Mouse (Mus musculus) brown adipose tissue, adult 24 weeks (tissue): ENCODE measurements around the gene Taar2. TPM values are rescaled to one million over a fixed set of nuclear protein-coding genes. Genes with fewer than 3 reads are reported as not detected.

ENCODE experiments used
- H3K27ac ChIP-seq: fragments of 200-500 bp; replicated peaks from 2 replicates; pipeline ENCODE4 v1.5.1; 2012; ENCODE audit warnings: low read depth, mild to moderate bottlenecking, low read length
- H3K4me1 ChIP-seq: fragments of 200-500 bp; 2 replicates; pipeline ENCODE4 v1.6.1; 2012; ENCODE audit warnings: low read length, mixed read lengths; ENCODE audit not compliant: control insufficient read depth, insufficient read depth, insufficient read length
- H3K4me3 ChIP-seq: fragments of 200-500 bp; 2 replicates; pipeline ENCODE4 v1.5.1; 2012; ENCODE audit warnings: low read depth, mild to moderate bottlenecking, low read length, moderate library complexity; ENCODE audit not compliant: insufficient read depth
- polyA plus RNA-seq: library from polyadenylated mRNA; stranded (reverse); fragments of >200 nt; gene quantifications from 2 replicates; pipeline ENCODE4 v1.2.4, GENCODE M21; 2012; ENCODE audit not compliant: missing spikeins, insufficient read depth, insufficient read length

The Taar2 gene
- not detected in 2 replicates for polyA plus RNA-seq

GRCm38 (mm10) chr10:23938312-23938711, at the start of gene Taar2:
Taar2 (plus strand) TSS chr10:23938572.
- H3K4me3 ChIP-seq: no peak within 1 kb of the TSS
- H3K4me1 ChIP-seq: no peaks in the 10 kb centered on the region
- H3K27ac ChIP-seq: no peak within 1 kb of the TSS

- H3K4me3 ChIP-seq: no peak overlapping the region
- 0 out of 2 replicates have a peak, but pooled peaks cover 2% of the 10 kb centered on the region for H3K4me1 ChIP-seq
- H3K27ac ChIP-seq: no peak overlapping the region
These were observed 45.4 kb upstream of the Taar2 start for GRCm38 (mm10) chr10:23892987-23893386.

GRCm38 (mm10) chr10:23894601-23895349, 43.6 kb upstream of the Taar2 start, which contains the start of gene Vnn1:
Vnn1 (plus strand) TSS chr10:23894688.
- Histone ChIP-seq H3K4me1 (0 out of 2 replicates have a peak, but pooled peaks cover 2% of the 10 kb centered on the region), H3K4me3 (peak within 1 kb of the TSS; percentile 42), H3K27ac (no peak within 1 kb of the TSS)

- H3K27ac ChIP-seq: no peak overlapping the region
- no peak overlapping the region for H3K4me3 ChIP-seq
These were observed 43.0 kb upstream of the Taar2 start for GRCm38 (mm10) chr10:23895376-23895775.

GRCm38 (mm10) chr10:23901119-23901518, 37.3 kb upstream of the Taar2 start:
- no peaks in the 10 kb centered on the region for H3K4me1 ChIP-seq
- no peak overlapping the region for H3K27ac ChIP-seq
- no peak overlapping the region for H3K4me3 ChIP-seq

More at GRCm38 (mm10) chr10:23895376-23895775, 43.0 kb upstream of the Taar2 start:
- 0 out of 2 replicates have a peak, but pooled peaks cover 2% of the 10 kb centered on the region for H3K4me1 ChIP-seq

GRCm38 (mm10) chr10:23905661-23906060, 32.7 kb upstream of the Taar2 start:
- Histone ChIP-seq H3K4me1 (no peaks in the 10 kb centered on the region), H3K27ac (no peak overlapping the region), H3K4me3 (no peak overlapping the region)

- no peak within 1 kb of the TSS for H3K4me3 ChIP-seq
- H3K4me1 ChIP-seq: no peaks in the 10 kb centered on the region
- H3K27ac ChIP-seq: no peak within 1 kb of the TSS
These were observed 18.3 kb upstream of the Taar2 start, which contains the start of gene Taar1 for GRCm38 (mm10) chr10:23920056-23920455. Taar1 (plus strand) TSS chr10:23920356.

- H3K27ac ChIP-seq: no peak overlapping the region
- H3K4me1 ChIP-seq: no peaks in the 10 kb centered on the region
- no peak overlapping the region for H3K4me3 ChIP-seq
These were observed 15.9 kb upstream of the Taar2 start for GRCm38 (mm10) chr10:23922468-23922867.

GRCm38 (mm10) chr10:23923941-23924340, 14.4 kb upstream of the Taar2 start:
- H3K4me1 ChIP-seq: no peaks in the 10 kb centered on the region
- no peak overlapping the region for H3K4me3 ChIP-seq
- H3K27ac ChIP-seq: no peak overlapping the region; the same call in 1 of the 2 replicates

GRCm38 (mm10) chr10:23937613-23938012, 759 bp upstream of the Taar2 start:
- no peak overlapping the region for H3K4me3 ChIP-seq
- no peaks in the 10 kb centered on the region for H3K4me1 ChIP-seq
- H3K27ac ChIP-seq: no peak overlapping the region

GRCm38 (mm10) chr10:23942465-23942864, 4.1 kb downstream of the Taar2 start:
- no peak overlapping the region for H3K27ac ChIP-seq
- no peak overlapping the region for H3K4me3 ChIP-seq
- no peaks in the 10 kb centered on the region for H3K4me1 ChIP-seq

GRCm38 (mm10) chr10:23948026-23948425, 9.7 kb downstream of the Taar2 start:
- Histone ChIP-seq H3K4me1 (no peaks in the 10 kb centered on the region), H3K4me3 (no peak overlapping the region)

GRCm38 (mm10) chr10:23949508-23950005, 11.2 kb downstream of the Taar2 start, which contains the start of gene Taar3:
Taar3 (plus strand) TSS chr10:23949558.
- no peak within 1 kb of the TSS for H3K27ac ChIP-seq
- no peak within 1 kb of the TSS for H3K4me3 ChIP-seq
- H3K4me1 ChIP-seq: no peaks in the 10 kb centered on the region

More at GRCm38 (mm10) chr10:23948026-23948425, 9.7 kb downstream of the Taar2 start:
- H3K27ac ChIP-seq: no peak overlapping the region

- no peak overlapping the region for H3K27ac ChIP-seq
- H3K4me1 ChIP-seq: no peaks in the 10 kb centered on the region
- H3K4me3 ChIP-seq: no peak overlapping the region
These were observed 13.3 kb downstream of the Taar2 start for GRCm38 (mm10) chr10:23951714-23952113.

- H3K4me3 ChIP-seq: no peak overlapping the region
- no peak overlapping the region for H3K27ac ChIP-seq
- no peaks in the 10 kb centered on the region for H3K4me1 ChIP-seq
These were observed 20.7 kb downstream of the Taar2 start for GRCm38 (mm10) chr10:23959071-23959470.
